Mouse (Mus musculus) kidney, adult 11 months (tissue): ENCODE measurements around the gene Gm28557.
"Not testable (repeated sequence)": the region's sequence is repeated elsewhere in the genome, so short reads cannot be mapped to it uniquely, and the experiment has no call there.

ENCODE experiments used
- DNase-seq: peaks from one replicate; pipeline ENCODE4 v3.0.0; 2022

Gene Gm28557

GRCm38 (mm10) chr13:67108194-67108820, at the start of gene Gm28557:
TSS of gene Gm28557 (minus strand) at chr13:67108604.
- DNase-seq, result peak; percentile 97

DNA sequence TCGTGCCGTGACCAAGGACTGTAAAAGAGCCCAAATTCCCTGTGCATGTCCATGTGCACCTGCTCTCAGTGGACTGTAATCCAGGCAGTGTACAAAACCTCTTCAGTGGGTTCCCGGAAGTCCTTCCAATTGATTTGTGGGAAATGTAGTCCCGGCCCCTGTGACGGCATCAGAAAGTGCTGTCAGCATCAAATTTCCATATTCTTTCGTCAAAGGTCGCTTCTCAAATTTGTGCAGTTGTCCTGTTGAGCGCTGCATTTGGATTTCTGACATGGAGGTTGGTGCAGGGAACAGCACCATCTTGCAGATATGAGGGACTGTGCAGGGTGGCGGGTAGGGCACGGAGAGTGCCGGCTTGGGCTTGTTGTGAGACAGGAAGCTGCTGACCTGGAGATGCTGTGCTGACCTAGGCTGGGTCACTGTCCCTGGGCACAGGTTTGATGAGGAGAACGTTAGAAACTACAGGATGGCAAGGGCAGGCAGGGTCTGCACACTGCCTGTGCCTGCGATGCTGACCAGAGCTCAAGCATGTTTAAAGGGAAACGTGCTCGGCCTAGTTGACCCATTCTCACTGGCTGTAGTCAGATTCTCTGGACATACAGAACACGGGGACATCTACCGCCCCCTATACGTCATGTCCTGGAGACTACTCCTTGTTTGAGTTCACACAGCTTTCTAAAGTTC, 19.8 kb upstream of the Gm28557 start:
- DNase-seq, result peak; percentile 81

GRCm38 (mm10) chr13:67127507-67127906, 19.1 kb upstream of the Gm28557 start:
- not testable (repeated sequence) for DNase-seq

GRCm38 (mm10) chr13:67124460-67124859, 16.1 kb upstream of the Gm28557 start:
- DNase-seq, result no peak

DNA sequence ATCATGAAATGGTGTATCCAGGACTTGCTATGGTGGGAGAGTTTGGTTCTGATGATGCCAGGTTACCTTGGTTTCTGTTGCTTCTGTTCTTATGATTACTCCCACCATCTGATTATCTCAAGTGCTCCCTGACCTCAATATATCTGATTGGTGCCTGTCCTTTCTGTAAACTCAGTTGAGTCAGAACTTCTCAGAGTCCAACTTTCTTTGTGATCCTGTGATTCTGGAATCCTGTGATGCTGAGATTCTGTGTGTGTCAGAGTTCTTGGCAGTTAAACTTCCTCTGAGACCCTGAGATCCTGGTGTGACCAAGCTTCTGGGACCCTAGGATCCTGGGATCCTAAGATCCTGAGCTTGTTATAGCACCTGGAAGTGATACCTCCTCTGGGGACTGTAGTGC, 13.0 kb upstream of the Gm28557 start, which contains the start of gene Zfp759:
Zfp759 (plus strand) TSS at position 301 of the 400 bp plus-strand sequence.
- DNase-seq, result not testable (repeated sequence)

- DNase-seq, result not testable (repeated sequence)
Observed at GRCm38 (mm10) chr13:67116163-67116562, 7.8 kb upstream of the Gm28557 start, which contains the start of gene Rslcan18. TSS of gene Rslcan18 (minus strand) at chr13:67116263.

- DNase-seq, result no peak
Observed at GRCm38 (mm10) chr13:67113287-67113686, 4.9 kb upstream of the Gm28557 start.

GRCm38 (mm10) chr13:67112096-67112495, 3.7 kb upstream of the Gm28557 start:
- DNase-seq, result no peak

DNA sequence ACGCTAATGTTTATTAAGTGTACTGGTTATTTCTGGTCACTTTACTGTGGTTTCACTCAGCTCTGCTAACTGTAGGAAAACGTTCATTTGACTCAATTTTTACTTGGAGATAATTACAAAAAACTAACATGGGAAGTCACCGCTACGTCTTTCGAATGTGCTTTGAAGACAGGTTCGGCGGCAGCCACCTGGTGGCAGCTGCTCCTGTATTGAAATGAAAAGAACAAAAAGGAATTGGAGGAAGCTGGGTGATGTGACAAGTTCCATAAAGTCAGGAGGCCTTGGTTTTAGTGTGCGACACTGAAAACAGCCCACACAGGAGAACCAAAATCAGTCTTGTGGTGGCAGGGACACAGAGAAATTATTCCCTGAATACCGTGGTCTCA, 410 bp upstream of the Gm28557 start:
- DNase-seq, result no peak

DNA sequence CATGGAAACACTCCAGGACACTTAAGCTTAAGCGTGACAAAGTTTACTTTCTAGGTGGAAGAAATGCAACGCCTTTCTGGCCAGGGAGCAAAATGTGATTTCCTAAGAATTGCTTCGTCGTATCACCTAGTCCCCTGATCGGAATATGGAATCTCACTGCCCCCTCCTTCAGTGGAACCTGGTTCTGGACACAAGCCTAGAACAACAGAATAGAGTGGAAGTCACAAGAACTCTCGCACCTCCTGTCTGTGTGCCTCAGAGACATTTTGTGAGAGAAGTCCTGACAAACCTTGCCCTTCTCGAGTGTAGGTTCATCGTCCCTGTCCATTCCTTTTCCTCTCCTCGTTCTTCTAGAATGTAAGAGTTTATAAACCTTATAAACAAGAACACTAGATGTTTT, 723 bp downstream of the Gm28557 start:
- no peak for DNase-seq

DNA sequence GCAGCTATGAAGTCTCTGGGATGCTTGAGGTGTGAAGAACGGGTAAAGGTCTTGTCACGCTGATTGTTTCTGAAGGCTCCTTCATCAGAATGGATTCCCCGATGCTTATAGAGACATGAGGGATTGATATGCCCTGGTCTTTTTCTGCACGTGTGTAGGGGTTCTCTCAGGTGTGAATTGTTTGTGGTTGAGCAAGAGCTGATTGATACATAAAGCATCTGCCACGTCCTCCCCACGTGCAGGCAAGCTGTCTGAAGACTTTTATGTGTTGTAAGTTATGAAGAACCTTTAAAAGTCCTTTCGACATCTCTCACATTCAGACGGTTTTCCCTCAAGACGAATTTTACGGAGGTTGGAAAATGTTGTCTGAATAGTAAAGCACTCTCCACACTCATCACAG, 10.5 kb downstream of the Gm28557 start, which contains the start of gene Zfp708:
Zfp708 (minus strand) TSS at position 101 of the 400 bp plus-strand sequence.
- DNase-seq, result no peak

- DNase-seq, result no peak
Observed at GRCm38 (mm10) chr13:67090154-67090553, 18.2 kb downstream of the Gm28557 start.

DNA sequence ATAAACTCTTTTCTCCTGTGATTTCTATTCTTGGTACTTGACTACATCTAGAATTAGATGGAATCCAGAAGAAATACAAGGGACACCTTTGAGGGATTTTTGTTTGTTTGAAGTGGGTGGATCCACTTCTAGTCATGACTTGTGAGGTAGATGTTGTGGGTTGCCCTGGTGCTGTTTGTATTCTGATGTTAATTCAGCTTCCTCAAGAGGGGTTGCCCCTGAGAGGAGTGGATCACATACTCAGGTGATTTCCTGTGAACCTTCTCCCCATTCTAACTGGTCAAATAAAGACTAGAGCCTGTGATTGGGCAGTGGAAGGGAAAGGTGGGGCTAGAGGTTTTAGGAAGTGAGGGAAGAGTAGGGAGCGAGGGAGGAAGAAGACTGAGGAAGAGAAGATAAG, 26.5 kb downstream of the Gm28557 start:
- no peak for DNase-seq

DNA sequence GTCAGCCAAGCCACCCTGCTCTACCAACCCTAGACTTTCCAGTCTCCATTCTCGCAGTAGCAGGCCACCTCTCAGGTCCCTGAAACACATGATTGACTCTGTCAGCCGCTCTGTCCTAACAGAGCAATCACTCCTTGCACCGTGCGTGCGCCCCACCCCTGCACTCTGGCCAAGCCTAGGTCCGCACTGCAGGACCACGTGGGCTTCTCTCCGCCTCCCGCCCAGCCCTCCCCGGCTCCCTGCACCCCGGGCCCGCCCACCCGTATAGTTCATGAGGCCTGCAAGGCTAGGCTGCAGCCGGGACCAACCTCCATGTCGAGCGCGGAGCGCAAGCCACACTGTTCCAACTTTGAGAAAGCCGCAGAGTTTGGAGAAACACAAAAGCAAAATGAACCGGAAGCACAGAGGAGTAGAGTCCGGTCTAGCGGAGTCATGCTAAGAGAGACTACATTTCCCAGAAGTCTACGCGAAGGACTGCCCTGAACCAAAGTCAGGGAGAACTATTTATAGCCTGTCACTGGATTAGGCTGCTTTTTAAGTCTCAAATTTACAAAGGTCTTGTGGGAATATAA, 27.2 kb downstream of the Gm28557 start:
- DNase-seq, result peak; percentile 87

GRCm38 (mm10) chr13:67077244-67077643, 31.2 kb downstream of the Gm28557 start:
- DNase-seq, result no peak

DNA sequence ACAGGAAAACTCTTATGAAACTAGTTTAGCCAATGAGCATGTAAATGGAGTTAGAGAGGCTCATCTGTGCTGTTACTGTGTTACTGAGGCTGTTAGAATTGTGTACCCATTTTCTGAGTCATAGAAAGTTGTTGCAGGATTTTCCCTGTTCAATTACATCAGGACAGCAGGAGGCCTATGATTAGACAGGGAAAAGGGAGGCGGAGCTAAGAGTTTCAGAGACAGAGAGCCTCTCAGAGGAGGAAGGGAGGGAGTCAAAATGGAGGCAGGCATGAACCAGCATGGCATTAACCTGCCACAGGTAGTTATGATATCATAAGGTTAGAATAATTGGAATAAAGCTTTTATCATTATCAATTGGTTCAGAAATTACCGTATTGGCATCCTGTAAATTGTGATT, 35.6 kb downstream of the Gm28557 start:
- no peak for DNase-seq

DNA sequence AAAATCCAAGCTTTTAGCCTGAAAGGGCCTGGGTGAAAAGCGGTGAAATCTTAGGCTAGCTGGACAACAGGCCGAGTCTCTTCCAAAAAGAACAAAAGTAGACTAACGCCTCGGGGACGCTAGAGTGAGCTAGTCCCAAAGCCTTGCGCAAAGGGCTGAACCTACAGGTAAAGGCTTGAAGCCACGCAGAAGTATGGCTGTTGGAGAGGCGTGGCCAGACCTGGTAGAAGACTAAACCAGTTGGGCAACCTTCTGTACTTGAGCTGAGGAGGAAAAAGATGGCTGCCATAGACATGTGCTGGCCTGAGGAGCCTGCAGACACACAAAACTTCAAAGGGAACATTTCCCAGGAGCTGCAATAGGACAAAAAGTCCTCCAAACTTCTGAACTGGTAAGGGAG, 43.0 kb downstream of the Gm28557 start:
- no peak for DNase-seq

DNA sequence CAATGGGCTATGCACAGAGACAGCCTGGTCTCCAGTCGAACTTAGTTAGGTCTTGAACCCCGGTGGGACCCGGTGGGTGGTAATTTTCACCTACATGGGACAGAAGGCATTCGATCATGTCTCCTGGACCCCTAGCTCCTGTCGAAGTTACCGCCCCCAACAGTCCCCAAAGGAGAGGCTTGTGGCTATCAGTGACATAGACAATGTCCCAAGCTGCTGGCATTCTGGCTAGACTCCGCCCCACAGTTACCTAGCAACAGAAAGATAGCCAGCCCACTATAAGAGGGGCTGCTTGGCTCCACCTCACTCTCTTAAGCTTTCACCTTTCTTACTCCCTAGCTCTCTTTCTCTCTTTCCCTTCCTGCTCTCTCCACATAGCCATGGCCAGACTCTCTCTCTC, 46.0 kb downstream of the Gm28557 start:
- no peak for DNase-seq

DNA sequence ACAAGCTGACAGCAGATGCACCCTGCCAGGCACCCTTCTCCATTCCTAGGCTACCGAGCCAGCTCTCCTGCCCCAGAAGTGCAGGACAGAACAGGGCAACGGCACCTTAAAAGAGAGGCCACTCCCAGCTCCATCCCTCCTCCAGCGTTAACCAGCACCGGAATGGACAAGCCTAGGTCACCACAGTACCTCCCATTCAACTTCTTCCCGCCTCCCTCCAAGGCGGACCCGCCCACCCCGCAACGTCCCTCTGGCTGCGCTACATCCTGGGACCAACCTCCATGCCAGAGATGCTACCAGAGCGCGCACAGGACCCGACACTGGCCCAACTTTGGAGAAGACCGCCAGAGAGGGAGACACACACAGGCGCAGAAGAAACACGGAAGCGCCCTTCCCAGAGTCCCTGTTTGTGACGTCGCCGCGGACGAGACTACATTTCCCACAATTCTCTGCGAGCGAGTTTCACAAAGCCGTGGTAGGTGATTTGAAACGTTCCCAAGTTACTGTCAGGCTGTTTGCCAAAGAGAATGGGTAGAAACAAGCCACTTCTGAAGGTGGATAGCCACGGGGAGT, 47.5 kb downstream of the Gm28557 start, which contains the start of gene Zfp712:
Zfp712 (minus strand) TSS at position 385 of the 573 bp plus-strand sequence.
- peak; percentile 96 for DNase-seq

DNA sequence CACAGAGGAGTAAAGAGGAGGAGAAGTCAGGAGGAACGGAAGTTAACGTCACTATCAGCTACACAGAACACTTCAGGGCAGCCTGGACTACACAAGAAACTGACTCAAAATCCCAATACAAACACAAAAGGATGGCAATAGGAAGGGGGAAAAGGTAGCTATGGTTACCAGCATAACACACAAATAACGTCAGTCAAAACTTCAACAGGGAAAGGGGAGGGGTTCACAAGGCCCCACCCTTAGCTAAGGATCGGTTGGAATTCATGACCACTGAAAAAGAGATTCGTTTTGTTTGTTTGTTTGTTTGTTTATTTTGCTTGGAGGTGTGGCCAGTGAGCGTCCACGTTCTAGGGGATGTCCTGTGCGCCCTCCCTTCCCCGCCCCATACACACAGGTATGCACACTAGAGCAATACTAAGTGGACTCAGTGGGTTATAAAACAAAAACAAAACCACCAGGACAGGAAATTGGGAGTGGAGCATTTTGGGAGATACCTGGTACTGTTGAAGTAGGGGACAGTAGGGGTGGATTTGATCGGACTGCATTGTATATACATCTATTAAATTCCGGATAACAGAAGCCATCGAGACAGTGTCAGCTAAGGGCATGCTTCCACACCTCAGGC, 48.1 kb downstream of the Gm28557 start:
- DNase-seq, result no peak
